Mouse (Mus musculus): Measurements from ENCODE around the gene Ptpn6.

The Ptpn6 gene

DNA sequence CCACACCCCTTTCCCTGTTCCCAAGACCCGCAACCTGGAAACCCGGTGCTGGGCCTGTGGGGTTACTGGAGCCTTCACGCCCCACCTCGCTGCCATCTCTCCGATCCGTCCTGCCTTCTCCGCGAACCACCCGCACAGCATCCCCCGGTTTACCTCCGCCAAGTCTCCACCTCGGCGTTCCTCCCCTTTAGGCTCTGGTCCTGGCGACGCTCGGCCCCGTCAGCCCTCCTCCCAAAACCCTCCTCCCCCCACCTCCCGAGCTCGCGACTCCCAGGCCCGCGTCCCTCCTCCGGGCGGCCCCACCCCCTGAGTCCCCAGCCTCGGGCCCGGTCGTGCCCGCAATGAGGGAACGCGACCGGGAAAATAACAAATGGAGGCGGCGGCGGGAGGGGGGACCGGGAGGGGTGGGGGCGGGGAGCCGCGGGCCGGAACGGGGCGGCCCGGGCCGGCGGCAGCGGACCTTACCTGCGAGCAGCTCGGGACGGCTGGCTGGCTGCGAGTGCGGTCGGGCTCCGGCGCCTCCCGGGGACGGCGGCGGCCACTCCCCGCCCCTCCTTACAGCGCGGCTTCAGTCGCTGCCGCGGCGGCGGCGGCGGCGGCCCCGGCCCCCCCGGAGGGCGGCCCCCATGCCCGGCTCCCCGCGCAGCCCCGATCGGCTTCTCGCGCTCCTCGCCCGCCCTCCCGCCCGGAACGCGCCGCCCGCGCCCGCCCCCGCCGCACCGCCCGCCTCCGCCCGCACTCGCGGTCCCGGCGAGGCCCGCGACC lies 17.5 kb upstream of the Ptpn6 start, which contains the start of the genes Gm45234 and Atn1:
Gene Gm45234 (minus strand): TSS at position 191 of the 765 bp plus-strand sequence.
Gene Atn1 (minus strand): TSS at position 694 of the 765 bp plus-strand sequence.
- DNase-seq (ENCODE audit: low spot score), result peak; percentile 68

DNA sequence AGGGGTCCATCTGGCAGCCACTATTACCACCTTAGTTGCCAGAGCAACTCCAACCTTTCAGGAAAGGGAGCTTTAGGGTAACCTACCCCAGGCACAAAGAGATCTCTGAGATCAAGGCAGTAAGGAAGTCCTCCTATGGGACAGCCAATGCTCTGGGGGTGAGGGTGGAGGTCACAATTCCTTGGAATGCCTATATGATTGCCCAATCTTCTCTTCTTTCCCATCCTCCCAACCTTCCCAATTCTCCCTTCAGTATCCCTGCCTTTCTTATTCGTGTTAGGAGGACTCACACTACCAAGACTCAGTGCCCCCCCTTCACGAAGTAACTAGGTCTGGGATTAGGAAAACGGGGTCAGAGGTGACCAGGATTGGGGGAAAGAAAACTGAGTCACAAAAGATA lies 16.8 kb upstream of the Ptpn6 start:
- no peak for DNase-seq (ENCODE audit: low spot score)

DNA sequence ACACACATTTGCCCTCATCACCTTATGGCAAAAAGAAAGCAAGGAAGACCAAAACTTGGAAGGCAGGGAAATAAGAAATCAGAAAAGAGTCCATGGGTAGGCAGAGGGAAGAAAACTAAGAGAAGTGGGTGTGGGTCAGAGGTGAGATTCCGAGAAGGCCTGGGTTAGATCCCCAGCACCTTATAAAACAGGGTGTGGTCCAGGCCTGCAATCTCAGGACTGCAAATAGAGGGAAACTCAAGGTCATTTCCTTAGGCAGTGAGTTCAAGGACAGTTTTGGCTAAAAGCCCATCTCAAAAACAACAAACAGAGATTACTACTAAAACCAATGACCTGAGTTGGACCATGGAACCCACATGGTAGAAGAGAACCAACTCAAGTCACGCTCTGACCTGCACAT lies 15.3 kb upstream of the Ptpn6 start:
- DNase-seq (ENCODE audit: low spot score), result no peak

GRCm38 (mm10) chr6:124750405-124750804 lies 11.9 kb upstream of the Ptpn6 start:
- DNase-seq (ENCODE audit: low spot score), result no peak

DNA sequence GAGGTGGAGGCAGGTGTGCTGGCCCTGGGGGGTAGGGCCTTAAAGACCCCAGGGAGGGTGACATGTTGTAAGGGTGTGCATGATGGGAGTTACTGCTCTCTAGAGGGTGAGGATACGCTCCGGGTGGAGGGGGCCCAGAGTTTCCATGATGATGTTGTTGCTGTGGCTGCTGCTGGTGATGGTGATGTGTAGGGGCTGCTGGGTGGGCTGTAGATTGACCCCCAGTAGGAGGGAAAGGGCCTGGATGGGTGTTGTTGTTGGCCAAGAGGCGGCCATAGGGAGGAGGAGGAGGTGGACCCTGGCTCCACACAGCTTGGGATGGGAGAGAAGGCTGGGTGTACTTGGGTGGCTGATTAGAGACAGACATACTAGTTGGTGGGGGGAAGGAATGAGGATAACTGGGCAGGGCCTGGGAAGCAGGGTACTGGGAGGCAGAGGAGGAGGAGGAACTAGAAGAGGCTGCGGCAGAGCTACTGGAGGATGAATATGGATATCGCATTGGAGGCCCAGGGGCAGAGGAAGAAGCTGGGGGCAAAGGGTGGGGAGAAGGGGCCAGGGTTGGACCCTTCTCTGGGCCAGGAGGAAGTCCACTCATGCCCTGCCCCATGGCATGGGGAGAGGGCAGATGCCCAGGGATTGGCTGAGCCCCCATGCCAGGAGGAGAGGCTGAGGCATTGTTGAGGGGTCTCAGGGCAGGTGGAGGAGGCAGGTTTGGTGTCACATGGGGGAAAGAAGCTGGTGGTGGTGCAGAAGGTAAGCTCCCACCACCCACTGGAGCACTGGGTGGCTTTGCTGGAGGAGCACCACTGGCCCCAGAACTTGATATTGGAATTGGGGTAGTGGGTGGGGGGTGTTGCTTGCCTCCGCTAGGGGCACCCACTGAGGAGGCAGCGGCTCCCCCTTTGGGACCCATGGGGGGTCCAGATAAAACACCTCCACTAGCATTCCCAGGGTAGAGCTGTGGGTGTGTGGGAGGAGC lies 8.4 kb upstream of the Ptpn6 start:
- DNase-seq (ENCODE audit: low spot score), result no peak

DNA sequence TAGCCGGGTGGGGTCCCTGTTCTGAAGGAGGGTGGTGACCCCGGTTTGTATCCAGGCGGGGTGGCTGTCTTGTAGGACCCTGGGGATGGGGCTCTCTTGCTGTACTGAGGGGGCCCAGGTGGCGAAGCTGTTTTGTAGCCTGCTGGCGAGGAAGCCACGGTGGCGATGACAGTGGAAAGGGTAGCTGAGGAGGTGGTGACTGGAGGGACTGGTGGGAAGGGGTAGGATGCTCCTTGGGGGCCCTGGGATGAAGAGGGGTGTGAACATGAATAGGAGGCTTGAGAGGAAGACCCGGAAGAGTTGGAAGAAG lies 7.7 kb upstream of the Ptpn6 start:
- no peak for DNase-seq (ENCODE audit: low spot score)

- DNase-seq (ENCODE audit: low spot score), result peak; percentile 96
Measured at GRCm38 (mm10) chr6:124745490-124746295, 7.2 kb upstream of the Ptpn6 start.

DNA sequence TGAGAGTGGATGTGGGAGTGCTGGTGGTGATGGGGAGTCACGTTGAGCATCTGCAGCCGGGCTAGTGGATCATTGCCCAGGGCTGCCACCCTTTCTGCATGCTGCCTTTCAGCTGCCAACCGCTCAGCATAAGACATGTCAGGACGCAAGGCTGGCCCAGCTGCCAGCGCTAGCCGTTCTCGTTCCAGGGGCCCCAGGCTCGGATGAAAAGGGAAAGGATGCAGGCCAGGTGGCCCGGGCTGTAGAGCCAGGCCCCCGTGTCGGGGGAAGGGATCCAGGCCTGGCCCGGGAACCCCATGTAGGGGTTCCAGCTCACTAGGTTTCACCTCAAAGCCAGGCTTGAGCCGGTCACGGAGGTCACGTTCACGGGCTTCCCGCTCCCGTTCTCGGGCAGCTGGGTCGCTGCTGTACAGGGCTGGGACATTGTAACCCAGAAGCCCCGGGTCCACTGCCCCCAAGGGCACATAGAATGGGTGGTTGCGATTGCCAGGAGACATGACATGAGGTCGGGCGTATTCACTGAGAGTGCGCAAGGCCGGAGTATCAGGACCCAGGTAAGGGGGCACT lies 6.3 kb upstream of the Ptpn6 start:
- DNase-seq (ENCODE audit: low spot score), result no peak

GRCm38 (mm10) chr6:124743647-124744046 lies 5.1 kb upstream of the Ptpn6 start:
- DNase-seq (ENCODE audit: low spot score), result no peak

DNA sequence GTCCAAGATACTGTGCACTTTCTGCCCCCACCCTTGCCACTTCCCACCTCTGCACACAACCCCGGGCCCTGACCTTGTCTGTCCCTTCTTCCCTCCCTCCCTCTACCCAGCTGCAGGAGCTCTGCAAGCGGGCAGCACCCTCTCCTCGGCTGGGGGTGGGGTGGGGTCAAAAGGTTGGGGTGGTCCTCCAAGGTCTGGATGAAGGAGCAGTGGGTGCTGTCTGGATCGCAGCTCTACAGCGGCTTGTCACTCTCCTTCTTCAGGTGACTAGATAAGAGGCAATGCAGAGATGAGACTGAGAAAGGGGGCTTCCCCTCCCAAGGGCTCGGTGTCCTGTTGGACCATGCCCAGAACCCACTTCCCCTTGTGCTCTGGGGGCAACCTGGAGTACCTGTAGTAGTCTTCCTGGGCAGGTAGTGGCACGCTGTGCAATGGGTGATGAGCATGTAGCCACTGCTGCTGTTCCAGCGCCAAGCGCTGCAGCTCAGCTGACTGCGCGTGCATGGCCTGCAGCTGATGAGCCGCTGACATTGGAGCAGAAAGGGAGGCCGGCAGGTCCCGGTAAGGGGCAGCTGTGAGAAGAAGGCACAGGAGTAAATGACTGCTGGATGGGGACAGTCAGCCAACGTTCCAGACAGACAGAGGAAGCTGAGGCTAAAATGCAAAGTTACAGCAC lies 4.5 kb upstream of the Ptpn6 start:
- DNase-seq (ENCODE audit: low spot score), result no peak

- no peak for DNase-seq (ENCODE audit: low spot score)
Measured at GRCm38 (mm10) chr6:124741842-124742241, 3.3 kb upstream of the Ptpn6 start.

GRCm38 (mm10) chr6:124740888-124741761 lies 2.6 kb upstream of the Ptpn6 start, which contains the start of gene Grcc10:
TSS of gene Grcc10 (minus strand) at chr6:124741374.
- peak; percentile 96 for DNase-seq (ENCODE audit: low spot score)

DNA sequence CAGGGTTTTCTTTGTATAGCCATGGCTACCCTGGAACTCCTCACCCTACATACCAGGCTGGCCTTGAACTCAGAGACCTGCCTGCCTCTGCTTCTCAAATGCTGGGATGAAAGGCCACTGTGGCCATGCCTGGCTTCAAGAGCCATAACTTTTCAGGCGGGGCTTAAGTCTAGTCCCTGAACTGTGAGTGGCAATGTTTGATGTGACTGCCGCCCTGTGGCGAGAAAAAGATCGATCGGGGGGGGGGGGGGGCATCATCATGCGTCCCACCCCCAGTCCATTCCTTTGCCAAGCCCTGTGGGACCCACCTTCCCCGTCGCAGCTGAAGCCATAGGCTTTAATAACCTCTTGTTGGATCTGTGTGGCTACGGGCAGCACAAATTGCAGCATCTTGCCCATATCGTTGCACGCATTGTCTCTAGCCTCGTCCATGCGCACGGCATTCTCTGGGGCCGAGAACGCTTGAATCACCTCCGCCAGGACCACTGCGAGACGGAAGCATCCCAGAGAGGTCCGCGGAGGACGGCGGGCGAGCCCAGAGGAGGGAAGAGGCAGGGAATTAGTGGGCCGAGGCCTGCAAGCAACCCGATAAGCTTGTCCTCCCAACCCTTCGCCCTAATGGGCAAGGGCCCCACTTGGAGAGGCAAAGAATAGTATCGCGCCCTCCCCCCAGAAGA lies 1.8 kb upstream of the Ptpn6 start:
- peak; percentile 73 for DNase-seq (ENCODE audit: low spot score)

- no peak for DNase-seq (ENCODE audit: low spot score)
Measured at GRCm38 (mm10) chr6:124739231-124739796, 800 bp upstream of the Ptpn6 start.

DNA sequence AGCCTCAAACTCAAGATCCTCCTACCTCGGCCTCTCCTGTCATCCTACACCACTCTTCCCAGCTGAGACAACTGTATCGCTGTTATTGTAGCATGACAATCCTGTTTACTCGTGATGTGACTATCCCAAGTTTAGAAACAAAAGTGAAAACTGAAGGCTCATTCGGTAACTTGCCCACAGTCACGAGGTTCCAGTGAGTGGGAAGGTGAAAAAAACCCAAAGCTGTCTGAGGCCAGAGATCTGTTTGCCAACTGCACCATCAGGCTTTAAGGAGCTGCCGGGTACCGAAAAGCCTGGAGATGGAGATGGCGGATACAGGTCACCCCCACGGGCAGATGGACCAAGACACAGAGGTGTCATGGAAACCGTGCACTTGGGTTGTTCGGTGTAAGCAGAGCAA lies 1.5 kb downstream of the Ptpn6 start:
- DNase-seq (ENCODE audit: low spot score), result no peak

- no peak for DNase-seq (ENCODE audit: low spot score)
Measured at GRCm38 (mm10) chr6:124734417-124734816, 4.1 kb downstream of the Ptpn6 start.

DNA sequence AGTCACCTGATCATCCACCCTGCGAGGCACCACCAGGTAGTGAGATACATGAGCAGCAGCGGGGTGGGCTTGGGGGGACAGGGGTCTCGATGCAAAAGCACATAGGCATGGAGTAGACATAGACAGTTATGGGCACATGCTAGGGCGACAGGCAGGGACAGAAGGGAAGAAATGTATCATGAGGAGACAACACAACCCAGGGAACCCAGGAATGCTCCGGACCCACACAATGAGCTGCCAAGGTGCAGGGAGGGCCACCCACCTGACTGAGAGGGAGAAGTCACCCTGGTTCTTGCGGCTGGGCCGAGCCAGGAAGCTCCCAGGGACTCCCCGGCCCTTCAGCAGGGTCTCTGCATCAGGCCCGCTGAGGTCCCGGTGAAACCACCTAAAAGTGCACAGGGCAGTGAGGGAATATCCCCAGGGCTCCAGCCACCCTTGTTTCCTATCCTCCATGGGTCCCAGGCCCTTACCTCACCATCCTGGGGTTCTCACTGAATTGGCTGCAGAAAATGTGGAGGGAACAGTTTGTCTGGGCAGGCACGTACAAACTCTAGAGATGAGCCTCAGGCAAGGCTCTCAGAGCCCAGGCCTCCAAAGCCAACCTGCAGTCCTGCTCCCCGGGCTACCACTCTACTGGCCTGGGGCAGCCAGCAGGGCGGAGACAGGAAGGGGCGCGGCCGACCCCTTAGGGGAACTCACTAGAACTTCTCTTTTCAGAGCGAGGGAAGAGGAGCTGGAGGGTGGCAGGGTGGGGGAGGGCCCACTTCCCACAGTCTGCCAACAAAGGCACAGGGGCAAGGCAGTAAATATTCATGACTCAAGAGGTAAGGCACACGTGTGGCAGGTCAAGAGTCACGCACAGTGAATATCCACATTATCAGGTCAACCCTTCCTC lies 5.8 kb downstream of the Ptpn6 start:
- DNase-seq (ENCODE audit: low spot score), result no peak

GRCm38 (mm10) chr6:124731038-124731437 lies 7.5 kb downstream of the Ptpn6 start:
- DNase-seq (ENCODE audit: low spot score), result no peak
